Mouse (Mus musculus) brain, embryonic 14.5 days (tissue): ENCODE measurements around the gene Anxa9. TPM values are rescaled to one million over a fixed set of nuclear protein-coding genes. Genes with fewer than 3 reads are reported as not detected.

Source experiments
- DNase-seq: peaks from one replicate; pipeline ENCODE4 v3.0.0-alpha.2; 2011; ENCODE audit warnings: low read depth
- CTCF ChIP-seq: fragments of 200-500 bp; IDR thresholded peaks from 2 replicates; pipeline ENCODE4 v1.5.1; 2012; ENCODE audit warnings: inconsistent platforms, mild to moderate bottlenecking, moderate library complexity, borderline replicate concordance; ENCODE audit not compliant: insufficient read depth, insufficient read length; ENCODE audit errors: extremely low read depth
- POLR2A ChIP-seq: fragments of 200-500 bp; IDR thresholded peaks from 2 replicates; pipeline ENCODE4 v1.6.1; 2012; ENCODE audit warnings: mild to moderate bottlenecking, inconsistent platforms, borderline replicate concordance; ENCODE audit not compliant: poor library complexity, insufficient read depth, insufficient read length, severe bottlenecking; ENCODE audit errors: extremely low read depth
- polyA plus RNA-seq: library from polyadenylated mRNA; depleted of rRNA; stranded (reverse); fragments of >200 nt; gene quantifications from 2 replicates; pipeline ENCODE4 v1.2.3, GENCODE M21; 2012

Gene Anxa9
- polyA plus RNA-seq, 1 experiment = 1.4 TPM

- DNase-seq = no peak
- TF ChIP-seq POLR2A = no peak
- no peak for TF ChIP-seq CTCF
Observed at GRCm38 (mm10) chr3:95319701-95320625, 13.0 kb upstream of the Anxa9 start.

- no peak for TF ChIP-seq POLR2A
- no peak for TF ChIP-seq CTCF
- no peak for DNase-seq
Observed at GRCm38 (mm10) chr3:95319110-95319509, 12.1 kb upstream of the Anxa9 start.

GRCm38 (mm10) chr3:95318548-95318947 lies 11.6 kb upstream of the Anxa9 start:
- DNase-seq = no peak
- TF ChIP-seq POLR2A = no peak
- no peak for TF ChIP-seq CTCF

- peak; percentile 64 for DNase-seq
- peak; percentile 89 for TF ChIP-seq CTCF
- TF ChIP-seq POLR2A = no peak
Observed at GRCm38 (mm10) chr3:95317414-95318080, 10.6 kb upstream of the Anxa9 start.

GRCm38 (mm10) chr3:95315844-95316550 lies 9.0 kb upstream of the Anxa9 start:
- no peak for TF ChIP-seq POLR2A
- TF ChIP-seq CTCF = no peak
- no peak for DNase-seq

GRCm38 (mm10) chr3:95315094-95315843 lies 8.3 kb upstream of the Anxa9 start:
- TF ChIP-seq CTCF = peak; percentile 11; the same call in 1 of the 2 replicates
- peak; percentile 61 for TF ChIP-seq POLR2A
- DNase-seq = peak; percentile 92

GRCm38 (mm10) chr3:95314486-95315093 lies 7.6 kb upstream of the Anxa9 start, which contains the start of gene Cers2:
TSS of gene Cers2 (plus strand) at chr3:95314791.
- TF ChIP-seq CTCF (no peak), POLR2A (no peak)
- DNase-seq = peak; percentile 43

GRCm38 (mm10) chr3:95314075-95314474 lies 7.1 kb upstream of the Anxa9 start:
- no peak for DNase-seq
- TF ChIP-seq POLR2A = no peak
- no peak for TF ChIP-seq CTCF

- no peak for DNase-seq
- TF ChIP-seq CTCF = no peak
- no peak for TF ChIP-seq POLR2A
Observed at GRCm38 (mm10) chr3:95313476-95313875, 6.5 kb upstream of the Anxa9 start.

- no peak for DNase-seq
- no peak for TF ChIP-seq POLR2A
- TF ChIP-seq CTCF = no peak
Observed at GRCm38 (mm10) chr3:95312623-95313022, 5.6 kb upstream of the Anxa9 start.
